8 mouse cellular contexts compared by ENCODE assay signal in the genomic region with DNA sequence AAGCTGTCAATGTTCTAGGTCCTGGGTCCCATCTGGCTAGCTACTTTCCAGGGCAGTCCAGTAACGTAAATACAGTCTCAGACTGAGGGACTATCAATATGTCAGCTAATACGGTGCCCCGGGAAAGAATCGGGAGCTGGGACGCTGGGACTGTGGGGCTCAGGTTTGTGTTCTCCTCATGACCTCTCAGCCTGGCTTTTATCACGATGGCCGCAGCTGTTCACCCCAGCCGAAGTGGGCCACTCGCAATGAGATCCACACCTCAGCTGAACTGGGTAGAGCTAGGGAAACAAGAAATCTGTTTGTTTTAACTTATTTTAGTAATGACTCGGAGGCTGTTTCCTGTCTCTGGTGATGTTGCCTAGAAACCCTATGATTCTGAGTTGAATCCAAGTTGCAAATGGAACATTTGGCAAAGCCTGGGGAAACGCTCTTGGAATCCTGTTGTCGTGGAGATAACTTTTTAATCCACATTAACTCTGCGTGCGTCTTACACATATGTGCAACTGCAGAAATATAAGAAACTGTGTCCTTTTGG.
DNase-seq lines count a peak whose midpoint lies in the region; ATAC-seq and TF ChIP-seq lines count a peak whose summit lies in the region.

No protein-coding gene starts in this region.

- H3K9ac ChIP-seq in embryonic facial prominence, embryonic 13.5 days: no peak overlapping the region
- no peak overlapping the region for H3K9ac ChIP-seq in heart, embryonic 12.5 days

- no peak for TF ChIP-seq POLR2A in lung, adult 2 months (IDR thresholded peaks at IDR 0.05; ENCODE audit: borderline replicate concordance, extremely low read depth, low read depth, low read length)

- H3K9me3 ChIP-seq in embryonic facial prominence, embryonic 13.5 days: no peaks in the 10 kb centered on the region
- H3K9me3 ChIP-seq in heart, embryonic 12.5 days (replicated peaks): no peaks in the 10 kb centered on the region

- DNase-seq in lung, adult 18-20 months: peak; percentile 9 to 13
- DNase-seq in lung, adult 2 months: no peak
- peak; percentile 13 to 55 for DNase-seq in kidney, postnatal 36 days
- peak; percentile 52 for DNase-seq in lung, postnatal 36 days
- no peak for DNase-seq in adrenal gland, postnatal 25 days
- no peak for DNase-seq in yolk sac, embryonic 10.5 days (ENCODE audit: low spot score)

- H3K27me3 ChIP-seq in embryonic facial prominence, embryonic 13.5 days: no peaks in the 10 kb centered on the region
- H3K27me3 ChIP-seq in heart, embryonic 12.5 days (replicated peaks): no peaks in the 10 kb centered on the region

- peak overlapping the region; percentile 86 for H3K27ac ChIP-seq in embryonic facial prominence, embryonic 13.5 days
- H3K27ac ChIP-seq in heart, embryonic 12.5 days (ENCODE audit: poor library complexity, severe bottlenecking): peak overlapping the region; percentile 82

- TF ChIP-seq CTCF in lung, adult 2 months (IDR thresholded peaks at IDR 0.05; ENCODE audit: insufficient read depth, low read length): no peak

- WGBS in lung, adult 2 months: 35% methylated on average over 14 of the region's 14 CpGs
- WGBS in embryonic facial prominence, embryonic 13.5 days: 44% methylated on average over 14 of the region's 14 CpGs
- WGBS in heart, embryonic 12.5 days: 43% methylated on average over 14 of the region's 14 CpGs

- H3K4me1 ChIP-seq in lung, adult 2 months (ENCODE audit: control insufficient read depth, insufficient read depth, low read length): no peaks in the 10 kb centered on the region
- peaks cover 59% of the 10 kb centered on the region for H3K4me1 ChIP-seq in embryonic facial prominence, embryonic 13.5 days
- peaks cover 32% of the 10 kb centered on the region for H3K4me1 ChIP-seq in heart, embryonic 12.5 days (replicated peaks)

- H3K36me3 ChIP-seq in embryonic facial prominence, embryonic 13.5 days: no peaks in the 10 kb centered on the region
- no peaks in the 10 kb centered on the region for H3K36me3 ChIP-seq in heart, embryonic 12.5 days

- H3K4me2 ChIP-seq in embryonic facial prominence, embryonic 13.5 days: peak overlapping the region; percentile 49
- H3K4me2 ChIP-seq in heart, embryonic 12.5 days: peak overlapping the region; percentile 48

- 0 out of 2 replicates have a peak, but pooled peaks have one; percentile 18 for ATAC-seq in embryonic facial prominence, embryonic 13.5 days (ENCODE audit: insufficient number of reproducible peaks, insufficient read depth, low FRiP score, low TSS enrichment, low read depth)
- ATAC-seq in heart, embryonic 12.5 days (ENCODE audit: insufficient number of reproducible peaks, low FRiP score): peak; percentile 30

- no peak overlapping the region for H3K4me3 ChIP-seq in lung, adult 2 months (replicated peaks; ENCODE audit: extremely low read depth, low read depth, low read length)
- no peak overlapping the region for H3K4me3 ChIP-seq in embryonic facial prominence, embryonic 13.5 days
- no peak overlapping the region for H3K4me3 ChIP-seq in heart, embryonic 12.5 days

Comparison
In these comparisons a context has a peak if more than half of its experiments do, and no peak if none do; other contexts are left out.
1. DNase-seq: peak in lung, adult 18-20 months (2 of 2), kidney, postnatal 36 days (2 of 2) and lung, postnatal 36 days (single experiment); none in lung, adult 2 months (single experiment), adrenal gland, postnatal 25 days (single experiment) and yolk sac, embryonic 10.5 days (single experiment).